Mouse (Mus musculus) limb, embryonic 13.5 days (tissue): ENCODE measurements at regions not wholly inside any gene's neighbourhood (a gene's known extent, or its start where the extent isn't known, plus 50 kb on each side); places are given as distances from the start of the nearest gene placed in this dataset.

Experiments used
- ATAC-seq: fragments of 200-750 bp; cut with Nextera tagmentation; 2 replicates; pipeline ENCODE4 v1.8.0; 2017; ENCODE audit warnings: low read depth, moderate number of reproducible peaks, moderate TSS enrichment; ENCODE audit not compliant: low FRiP score
- H3K27ac ChIP-seq: fragments of 300-500 bp; sonication (generic); 2 replicates; pipeline ENCODE4 v1.5.1; 2015; ENCODE audit warnings: inconsistent platforms, mild to moderate bottlenecking, moderate library complexity
- H3K27me3 ChIP-seq: fragments of 300-500 bp; sonication (generic); 2 replicates; pipeline ENCODE4 v1.6.1; 2015; ENCODE audit warnings: mild to moderate bottlenecking, inconsistent platforms
- H3K36me3 ChIP-seq: fragments of 300-500 bp; sonication (generic); 2 replicates; pipeline ENCODE4 v1.6.1; 2015; ENCODE audit warnings: inconsistent platforms, mild to moderate bottlenecking, moderate library complexity
- H3K4me1 ChIP-seq: fragments of 300-500 bp; sonication (generic); 2 replicates; pipeline ENCODE4 v1.6.1; 2015; ENCODE audit warnings: inconsistent platforms
- H3K4me2 ChIP-seq: fragments of 300-500 bp; sonication (generic); replicated peaks from 2 replicates; pipeline ENCODE4 v1.6.1; 2015; ENCODE audit warnings: inconsistent platforms, mild to moderate bottlenecking, moderate library complexity
- H3K4me3 ChIP-seq: fragments of 300-500 bp; sonication (generic); 2 replicates; pipeline ENCODE4 v1.5.1; 2015; ENCODE audit warnings: moderate library complexity, mild to moderate bottlenecking, inconsistent platforms
- H3K9ac ChIP-seq: fragments of 300-500 bp; sonication (generic); 2 replicates; pipeline ENCODE4 v1.6.1; 2015; ENCODE audit warnings: mild to moderate bottlenecking, inconsistent platforms
- H3K9me3 ChIP-seq: fragments of 300-500 bp; sonication (generic); 2 replicates; pipeline ENCODE4 v1.6.1; 2016; ENCODE audit warnings: inconsistent platforms
- WGBS: fragments of 180-500 bp; shearing (Covaris S2); methylation state at CpG from one replicate; pipeline ENCODE4 v1.1.7; 2015; 5-methylcytosine and 5-hydroxymethylcytosine counted together

DNA sequence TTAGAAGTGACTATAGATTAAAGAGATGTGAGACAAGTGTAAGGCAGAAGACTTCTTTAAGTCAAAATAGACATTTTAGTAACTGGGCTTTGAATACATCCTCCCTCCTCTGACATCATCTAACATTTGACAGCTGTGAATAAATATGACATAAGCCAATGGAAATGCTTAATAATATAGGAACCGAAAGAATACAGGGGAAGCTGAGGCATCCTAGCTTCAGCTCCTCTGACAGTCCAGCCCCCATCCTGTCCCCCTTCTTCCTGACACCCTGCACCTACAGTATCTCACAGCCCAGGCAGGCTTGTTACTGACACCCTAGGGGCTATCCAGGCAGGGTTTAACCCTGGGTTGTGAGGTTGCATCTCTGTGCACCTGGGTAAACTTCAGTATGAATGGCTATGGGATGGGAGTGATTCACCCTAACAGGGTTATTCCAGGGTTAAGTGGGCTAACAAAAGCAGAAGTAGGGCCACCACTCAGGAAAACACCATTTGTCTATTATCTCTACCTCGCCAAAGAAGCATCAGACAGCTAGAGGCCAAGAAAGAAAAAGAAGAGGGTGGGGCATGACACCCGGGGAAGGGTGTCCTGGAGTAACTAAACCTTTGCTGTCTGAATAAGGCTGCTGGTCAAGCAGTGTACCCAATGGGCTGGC, 158.6 kb upstream of the Dyrk2 start:
- Histone ChIP-seq H3K9me3 (no peaks in the 10 kb centered on the region), H3K9ac (no peak overlapping the region), H3K27ac (no peak overlapping the region), H3K36me3 (no peaks in the 10 kb centered on the region), H3K4me1 (0 out of 2 replicates have a peak, but pooled peaks cover 3% of the 10 kb centered on the region), H3K4me2 (no peak overlapping the region), H3K27me3 (no peaks in the 10 kb centered on the region; the same call in 1 of the 2 replicates), H3K4me3 (no peak overlapping the region)
- WGBS = 68% methylated on average over 3 of the region's 3 CpGs
- no peak for ATAC-seq

- Histone ChIP-seq H3K9me3 (no peaks in the 10 kb centered on the region), H3K4me2 (no peak overlapping the region), H3K36me3 (no peaks in the 10 kb centered on the region), H3K9ac (no peak overlapping the region), H3K4me1 (0 out of 2 replicates have a peak, but pooled peaks cover 3% of the 10 kb centered on the region), H3K4me3 (no peak overlapping the region), H3K27ac (no peak overlapping the region), H3K27me3 (no peaks in the 10 kb centered on the region; the same call in 1 of the 2 replicates)
- WGBS = 37% methylated on average over 6 of the region's 6 CpGs
- ATAC-seq = no peak
Observed at GRCm38 (mm10) chr10:119027241-119027901, 157.4 kb upstream of the Dyrk2 start.

GRCm38 (mm10) chr10:119026291-119026690, 156.3 kb upstream of the Dyrk2 start:
- Histone ChIP-seq H3K36me3 (no peaks in the 10 kb centered on the region), H3K4me3 (no peak overlapping the region), H3K9me3 (no peaks in the 10 kb centered on the region), H3K9ac (no peak overlapping the region), H3K27me3 (no peaks in the 10 kb centered on the region; the same call in 1 of the 2 replicates), H3K4me2 (no peak overlapping the region), H3K4me1 (0 out of 2 replicates have a peak, but pooled peaks cover 3% of the 10 kb centered on the region), H3K27ac (no peak overlapping the region)
- 51% methylated on average over 4 of the region's 4 CpGs for WGBS
- ATAC-seq = no peak

GRCm38 (mm10) chr10:119024425-119024824, 154.4 kb upstream of the Dyrk2 start:
- WGBS = 39% methylated on average over 9 of the region's 9 CpGs
- Histone ChIP-seq H3K4me2 (no peak overlapping the region), H3K4me3 (no peak overlapping the region), H3K4me1 (0 out of 2 replicates have a peak, but pooled peaks cover 3% of the 10 kb centered on the region), H3K27ac (no peak overlapping the region), H3K36me3 (no peaks in the 10 kb centered on the region), H3K9me3 (no peaks in the 10 kb centered on the region), H3K9ac (no peak overlapping the region), H3K27me3 (no peaks in the 10 kb centered on the region; the same call in 1 of the 2 replicates)
- ATAC-seq = no peak

DNA sequence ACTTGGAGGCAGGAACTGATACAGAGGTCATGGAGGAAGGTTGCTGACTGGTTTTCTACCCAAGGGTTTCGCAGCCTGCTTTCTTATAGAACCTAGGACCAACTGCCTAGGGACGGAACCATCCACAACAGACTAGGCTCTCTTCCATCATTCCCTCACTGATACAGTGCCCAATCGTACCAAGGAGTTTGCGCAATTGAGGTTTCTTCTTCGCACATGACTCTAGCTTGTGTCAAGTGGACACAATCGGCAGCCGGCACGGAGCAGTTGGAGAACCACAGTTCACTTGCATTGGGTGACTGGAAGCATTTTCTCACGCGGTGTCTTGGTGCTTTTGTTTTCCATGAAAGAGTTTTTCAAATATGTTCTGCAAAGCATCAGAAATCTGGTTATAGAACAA, 149.1 kb upstream of the Dyrk2 start:
- H3K27ac ChIP-seq = no peak overlapping the region
- H3K4me1 ChIP-seq = peaks cover 7% of the 10 kb centered on the region; the same call in 1 of the 2 replicates
- no peak overlapping the region for H3K4me2 ChIP-seq
- no peaks in the 10 kb centered on the region for H3K27me3 ChIP-seq
- 93% methylated on average over 10 of the region's 10 CpGs for WGBS
- no peak for ATAC-seq
- no peaks in the 10 kb centered on the region for H3K9me3 ChIP-seq
- H3K9ac ChIP-seq = no peak overlapping the region
- no peaks in the 10 kb centered on the region for H3K36me3 ChIP-seq
- no peak overlapping the region for H3K4me3 ChIP-seq

DNA sequence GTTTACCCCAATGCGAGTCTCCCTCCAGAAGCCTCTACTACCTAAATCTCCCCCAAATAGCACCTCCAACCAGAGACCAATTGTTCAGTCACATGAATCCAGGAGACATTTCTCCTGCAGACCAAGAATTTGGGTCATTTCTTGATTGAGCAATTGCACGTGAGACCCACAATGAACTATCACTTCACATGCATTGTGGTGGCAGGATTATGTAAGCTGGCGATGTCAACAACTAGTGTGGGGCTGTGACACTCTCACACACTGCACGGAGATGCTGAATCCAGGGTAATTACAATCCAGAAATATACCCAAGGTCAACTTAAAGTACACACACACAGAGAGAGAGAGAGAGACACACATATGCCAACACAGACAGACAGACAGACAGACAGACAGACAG, 148.5 kb upstream of the Dyrk2 start:
- Histone ChIP-seq H3K9ac (no peak overlapping the region), H3K4me2 (no peak overlapping the region), H3K9me3 (no peaks in the 10 kb centered on the region), H3K4me1 (peaks cover 7% of the 10 kb centered on the region; the same call in 1 of the 2 replicates), H3K36me3 (no peaks in the 10 kb centered on the region), H3K4me3 (no peak overlapping the region), H3K27ac (no peak overlapping the region), H3K27me3 (no peaks in the 10 kb centered on the region)
- no peak for ATAC-seq
- 88% methylated on average over 4 of the region's 4 CpGs for WGBS

GRCm38 (mm10) chr10:119016104-119016503, 146.1 kb upstream of the Dyrk2 start:
- no peak overlapping the region for H3K4me3 ChIP-seq
- H3K4me1 ChIP-seq = peaks cover 12% of the 10 kb centered on the region
- no peaks in the 10 kb centered on the region for H3K36me3 ChIP-seq
- 91% methylated on average over 8 of the region's 8 CpGs for WGBS
- no peak overlapping the region for H3K27ac ChIP-seq
- H3K4me2 ChIP-seq = no peak overlapping the region
- no peaks in the 10 kb centered on the region for H3K27me3 ChIP-seq
- H3K9ac ChIP-seq = no peak overlapping the region
- H3K9me3 ChIP-seq = no peaks in the 10 kb centered on the region
- no peak for ATAC-seq

- Histone ChIP-seq H3K27me3 (no peaks in the 10 kb centered on the region), H3K9me3 (no peaks in the 10 kb centered on the region), H3K4me2 (no peak overlapping the region), H3K4me3 (no peak overlapping the region), H3K36me3 (no peaks in the 10 kb centered on the region), H3K9ac (no peak overlapping the region), H3K4me1 (peaks cover 19% of the 10 kb centered on the region), H3K27ac (no peak overlapping the region; the same call in 1 of the 2 replicates)
- no peak for ATAC-seq
- 67% methylated on average over 16 of the region's 16 CpGs for WGBS
Observed at GRCm38 (mm10) chr10:119015311-119016055, 145.5 kb upstream of the Dyrk2 start.

DNA sequence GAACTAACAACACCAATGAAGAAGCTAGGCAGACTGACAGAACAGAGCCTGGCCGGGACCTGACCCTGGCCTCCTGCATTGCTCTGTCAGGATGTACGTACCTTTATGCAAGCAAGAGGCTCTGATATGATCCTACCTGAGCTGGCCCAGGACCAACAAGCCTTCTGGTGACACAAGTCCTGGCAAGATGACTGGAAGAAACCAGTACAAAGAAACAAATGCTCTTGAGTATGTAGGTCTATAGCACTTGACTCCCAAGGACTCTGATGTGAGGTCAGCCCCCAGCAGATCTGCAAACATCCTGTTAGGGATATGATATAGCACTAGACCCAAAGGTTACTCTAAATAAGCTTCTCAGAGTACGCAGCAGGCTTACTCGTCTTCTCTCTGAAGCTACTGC, 144.7 kb upstream of the Dyrk2 start:
- Histone ChIP-seq H3K27ac (no peak overlapping the region; the same call in 1 of the 2 replicates), H3K4me2 (no peak overlapping the region), H3K27me3 (no peaks in the 10 kb centered on the region), H3K9ac (no peak overlapping the region), H3K9me3 (no peaks in the 10 kb centered on the region), H3K36me3 (no peaks in the 10 kb centered on the region), H3K4me1 (peaks cover 19% of the 10 kb centered on the region), H3K4me3 (no peak overlapping the region)
- ATAC-seq = no peak
- 86% methylated on average over 4 of the region's 4 CpGs for WGBS

- no peak overlapping the region for H3K4me2 ChIP-seq
- H3K4me1 ChIP-seq = peaks cover 25% of the 10 kb centered on the region
- H3K27ac ChIP-seq = no peak overlapping the region
- ATAC-seq = no peak
- WGBS = 76% methylated on average over 4 of the region's 4 CpGs
- no peak overlapping the region for H3K4me3 ChIP-seq
- H3K9ac ChIP-seq = no peak overlapping the region
- no peaks in the 10 kb centered on the region for H3K36me3 ChIP-seq
- no peaks in the 10 kb centered on the region for H3K9me3 ChIP-seq
- H3K27me3 ChIP-seq = no peaks in the 10 kb centered on the region
Observed at GRCm38 (mm10) chr10:119013758-119014157, 143.7 kb upstream of the Dyrk2 start.

- 74% methylated on average over 6 of the region's 6 CpGs for WGBS
- Histone ChIP-seq H3K27me3 (no peaks in the 10 kb centered on the region), H3K4me1 (peaks cover 25% of the 10 kb centered on the region), H3K9ac (no peak overlapping the region), H3K9me3 (no peaks in the 10 kb centered on the region), H3K27ac (no peak overlapping the region), H3K36me3 (no peaks in the 10 kb centered on the region), H3K4me2 (no peak overlapping the region), H3K4me3 (no peak overlapping the region)
- no peak for ATAC-seq
Observed at GRCm38 (mm10) chr10:119011511-119011910, 141.5 kb upstream of the Dyrk2 start.

- Histone ChIP-seq H3K4me2 (no peak overlapping the region), H3K27ac (no peak overlapping the region), H3K4me3 (no peak overlapping the region), H3K9me3 (no peaks in the 10 kb centered on the region), H3K27me3 (no peaks in the 10 kb centered on the region), H3K9ac (no peak overlapping the region), H3K36me3 (no peaks in the 10 kb centered on the region), H3K4me1 (peaks cover 25% of the 10 kb centered on the region)
- 32% methylated on average over 7 of the region's 7 CpGs for WGBS
- ATAC-seq = no peak
Observed at GRCm38 (mm10) chr10:119010884-119011283, 140.9 kb upstream of the Dyrk2 start.
